Mouse (Mus musculus) liver, postnatal 0 days (tissue): ENCODE data around the gene Zfp974.

Experiments
- CTCF ChIP-seq: sonication (generic); IDR thresholded peaks from 2 replicates; pipeline ENCODE4 v1.5.1; 2016; ENCODE audit warnings: antibody characterized with exemption, low read depth
- EP300 ChIP-seq: IDR thresholded peaks from 2 replicates; pipeline ENCODE4 v1.6.1; 2016; ENCODE audit warnings: antibody characterized with exemption, low read depth, mild to moderate bottlenecking

DNA sequence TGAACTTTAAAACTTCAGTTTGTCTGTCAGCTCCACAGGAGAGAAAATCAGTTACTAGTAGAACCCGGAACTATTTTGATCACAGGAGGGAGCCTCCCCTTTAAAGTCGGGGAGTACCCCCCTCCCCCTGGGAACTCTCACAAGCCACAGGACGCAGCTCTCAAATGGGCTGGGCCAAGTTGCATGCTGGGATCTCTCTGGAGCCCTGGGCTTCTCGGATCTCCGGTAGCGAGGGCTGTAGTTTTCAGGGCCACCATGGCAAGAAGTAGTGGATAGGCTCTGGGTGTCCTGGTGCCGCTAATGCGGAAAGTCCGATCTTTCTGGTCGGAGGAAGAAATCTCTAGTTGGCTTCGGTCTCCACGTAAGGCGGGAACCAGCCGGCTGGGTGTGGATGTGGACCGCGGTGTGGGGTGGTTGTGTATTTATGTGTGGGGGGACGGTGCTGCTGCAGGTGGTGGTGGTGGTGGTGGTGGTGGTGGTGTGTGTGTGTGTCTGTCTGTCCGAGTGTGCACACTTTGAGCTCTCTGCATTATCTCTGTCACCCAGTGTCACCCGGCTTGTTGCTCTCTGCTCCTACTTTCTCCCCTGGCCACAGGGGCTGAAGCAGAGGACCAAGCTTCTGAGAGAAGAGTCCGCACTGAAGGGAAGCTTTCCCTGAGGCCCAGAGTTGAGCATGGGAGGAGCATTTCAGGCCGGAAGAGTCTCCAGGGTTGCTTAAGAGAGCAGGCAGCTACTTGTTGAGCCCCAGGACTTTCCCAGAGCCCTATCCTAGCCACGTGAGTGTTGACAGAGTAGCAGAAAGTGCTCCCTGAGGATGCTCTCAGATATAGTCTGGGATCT is 68.6 kb downstream of the Zfp974 start:
- TF ChIP-seq CTCF (no peak), EP300 (no peak)
